Mouse (Mus musculus) liver, embryonic 12.5 days (tissue): ENCODE data around the gene Unk. TPM values are rescaled to one million over a fixed set of nuclear protein-coding genes. Genes with fewer than 3 reads are reported as not detected.
A peak's percentile ranks its signal among the peaks of the same experiment; 100 is the strongest.
"Not testable (repeated sequence)": the region's sequence is repeated elsewhere in the genome, so short reads cannot be mapped to it uniquely, and the experiment has no call there.

Experiments used
- ATAC-seq: fragments of 200-750 bp; cut with Nextera tagmentation; 2 replicates; pipeline ENCODE4 v1.8.0; 2017; ENCODE audit warnings: moderate number of reproducible peaks, mild to moderate bottlenecking, moderate library complexity
- H3K27ac ChIP-seq: fragments of 300-500 bp; sonication (generic); 2 replicates; pipeline ENCODE4 v1.5.1; 2016; ENCODE audit warnings: mild to moderate bottlenecking
- H3K27me3 ChIP-seq: fragments of 300-500 bp; sonication (generic); replicated peaks from 2 replicates; pipeline ENCODE4 v1.6.1; 2016; ENCODE audit warnings: mild to moderate bottlenecking, moderate library complexity
- H3K36me3 ChIP-seq: fragments of 300-500 bp; sonication (generic); 2 replicates; pipeline ENCODE4 v1.6.1; 2016; ENCODE audit warnings: mild to moderate bottlenecking, moderate library complexity
- H3K4me1 ChIP-seq: fragments of 300-500 bp; sonication (generic); 2 replicates; pipeline ENCODE4 v1.6.1; 2016
- H3K4me2 ChIP-seq: fragments of 300-500 bp; sonication (generic); 2 replicates; pipeline ENCODE4 v1.6.1; 2016; ENCODE audit warnings: mild to moderate bottlenecking, moderate library complexity
- H3K4me3 ChIP-seq: fragments of 300-500 bp; sonication (generic); 2 replicates; pipeline ENCODE4 v1.5.1; 2016; ENCODE audit warnings: mild to moderate bottlenecking, moderate library complexity
- H3K9ac ChIP-seq: fragments of 300-500 bp; sonication (generic); 2 replicates; pipeline ENCODE4 v1.6.1; 2016; ENCODE audit warnings: mild to moderate bottlenecking, moderate library complexity
- H3K9me3 ChIP-seq: fragments of 300-500 bp; sonication (generic); replicated peaks from 2 replicates; pipeline ENCODE4 v1.6.1; 2016; ENCODE audit warnings: mild to moderate bottlenecking, moderate library complexity
- WGBS: fragments of 180-500 bp; shearing (Covaris S2); methylation state at CpG from one replicate; pipeline ENCODE4 v1.1.7; 2016; ENCODE audit not compliant: insufficient replicate concordance; 5-methylcytosine and 5-hydroxymethylcytosine counted together
- polyA plus RNA-seq: library from polyadenylated mRNA; unstranded; fragments of >200 nt; fragmentation: Nextera tagmentation; extraction: Ambion mirVana; gene quantifications from 2 replicates; pipeline ENCODE4 v1.2.1, GENCODE M21; 2016

The Unk gene
- polyA plus RNA-seq, 1 experiment from 2014 or later, result 18.7 TPM

- H3K27ac ChIP-seq, result peak within 1 kb of the TSS; percentile 86
- peak within 1 kb of the TSS; percentile 63 for H3K4me3 ChIP-seq
- ATAC-seq, result peak; percentile 91
- peak within 1 kb of the TSS; percentile 76 for H3K9ac ChIP-seq
- H3K9me3 ChIP-seq, result no peaks in the 10 kb centered on the region
- peaks cover 60% of the 10 kb centered on the region for H3K4me1 ChIP-seq
- WGBS, result 5% methylated on average over 42 of the region's 43 CpGs
- H3K36me3 ChIP-seq, result peaks cover 36% of the 10 kb centered on the region
- H3K4me2 ChIP-seq, result peak within 1 kb of the TSS; percentile 77
- H3K27me3 ChIP-seq, result no peaks in the 10 kb centered on the region
Observed at GRCm38 (mm10) chr11:116086258-116087193, 56.4 kb downstream of the Unk start, which contains the start of gene Wbp2. TSS of gene Wbp2 (minus strand) at chr11:116086995.

GRCm38 (mm10) chr11:116087194-116088130, 57.3 kb downstream of the Unk start:
- H3K4me1 ChIP-seq, result peaks cover 52% of the 10 kb centered on the region

GRCm38 (mm10) chr11:116088188-116088587, 58.1 kb downstream of the Unk start:
- Histone ChIP-seq H3K9ac (peak overlapping the region; percentile 76; the same call in 1 of the 2 replicates), H3K4me1 (peaks cover 48% of the 10 kb centered on the region)

More at GRCm38 (mm10) chr11:116087194-116088130, 57.3 kb downstream of the Unk start:
- Histone ChIP-seq H3K9me3 (no peaks in the 10 kb centered on the region), H3K4me3 (peak overlapping the region; percentile 63), H3K27ac (peak overlapping the region; percentile 82), H3K9ac (peak overlapping the region; percentile 76), H3K4me2 (peak overlapping the region; percentile 75), H3K36me3 (peaks cover 27% of the 10 kb centered on the region), H3K27me3 (no peaks in the 10 kb centered on the region)
- 3% methylated on average over 31 of the region's 31 CpGs for WGBS
- peak; percentile 75 for ATAC-seq

GRCm38 (mm10) chr11:116088741-116089394, 58.7 kb downstream of the Unk start:
- Histone ChIP-seq H3K36me3 (peaks cover 13% of the 10 kb centered on the region), H3K27ac (peak overlapping the region; percentile 82; the same call in 1 of the 2 replicates), H3K4me3 (no peak overlapping the region), H3K4me1 (peaks cover 48% of the 10 kb centered on the region), H3K9me3 (no peaks in the 10 kb centered on the region), H3K4me2 (peak overlapping the region; percentile 75), H3K27me3 (no peaks in the 10 kb centered on the region), H3K9ac (no peak overlapping the region)
- WGBS, result 31% methylated on average over 11 of the region's 11 CpGs
- no peak for ATAC-seq

More at GRCm38 (mm10) chr11:116088188-116088587, 58.1 kb downstream of the Unk start:
- 48% methylated on average over 8 of the region's 8 CpGs for WGBS
- no peak overlapping the region for H3K4me3 ChIP-seq
- peak overlapping the region; percentile 82 for H3K27ac ChIP-seq
- H3K27me3 ChIP-seq, result no peaks in the 10 kb centered on the region
- ATAC-seq, result no peak
- H3K4me2 ChIP-seq, result peak overlapping the region; percentile 75
- H3K36me3 ChIP-seq, result peaks cover 20% of the 10 kb centered on the region
- H3K9me3 ChIP-seq, result no peaks in the 10 kb centered on the region

- WGBS, result 83% methylated on average over 6 of the region's 6 CpGs
- Histone ChIP-seq H3K27me3 (no peaks in the 10 kb centered on the region), H3K4me1 (peaks cover 47% of the 10 kb centered on the region), H3K9me3 (no peaks in the 10 kb centered on the region), H3K4me2 (no peak overlapping the region), H3K36me3 (peaks cover 8% of the 10 kb centered on the region), H3K27ac (no peak overlapping the region), H3K9ac (no peak overlapping the region), H3K4me3 (no peak overlapping the region)
- ATAC-seq, result no peak
Observed at GRCm38 (mm10) chr11:116089545-116089944, 59.4 kb downstream of the Unk start.

GRCm38 (mm10) chr11:116091591-116091990, 61.5 kb downstream of the Unk start:
- Histone ChIP-seq H3K36me3 (no peaks in the 10 kb centered on the region), H3K27ac (no peak overlapping the region), H3K9ac (no peak overlapping the region), H3K27me3 (no peaks in the 10 kb centered on the region), H3K4me3 (no peak overlapping the region), H3K9me3 (0 out of 2 replicates have a peak, but pooled peaks cover under 1% of the 10 kb centered on the region), H3K4me2 (no peak overlapping the region), H3K4me1 (peaks cover 39% of the 10 kb centered on the region)
- no peak for ATAC-seq
- WGBS, result 80% methylated on average over 6 of the region's 6 CpGs

GRCm38 (mm10) chr11:116092959-116093358, 62.8 kb downstream of the Unk start:
- H3K27ac ChIP-seq, H3K9me3 ChIP-seq, H3K36me3 ChIP-seq, H3K27me3 ChIP-seq, ATAC-seq, H3K4me3 ChIP-seq, H3K4me2 ChIP-seq, H3K9ac ChIP-seq: not testable (repeated sequence)
- peaks cover 34% of the 10 kb centered on the region for H3K4me1 ChIP-seq
- 72% methylated on average over 6 of the region's 6 CpGs for WGBS

- peak overlapping the region; percentile 24 for H3K9ac ChIP-seq
- H3K27me3 ChIP-seq, result no peaks in the 10 kb centered on the region
- no peaks in the 10 kb centered on the region for H3K36me3 ChIP-seq
- H3K4me2 ChIP-seq, result peak overlapping the region; percentile 51
- 0 out of 2 replicates have a peak, but pooled peaks cover 5% of the 10 kb centered on the region for H3K9me3 ChIP-seq
- peak; percentile 51; the same call in 1 of the 2 replicates for ATAC-seq
- H3K4me1 ChIP-seq, result peaks cover 33% of the 10 kb centered on the region
- H3K27ac ChIP-seq, result peak overlapping the region; percentile 66
- 0 out of 2 replicates have a peak overlapping the region, but pooled peaks have one; percentile 7 for H3K4me3 ChIP-seq
- 10% methylated on average over 16 of the region's 16 CpGs for WGBS
Observed at GRCm38 (mm10) chr11:116093771-116094565, 63.8 kb downstream of the Unk start.

- 0 out of 2 replicates have a peak, but pooled peaks cover 5% of the 10 kb centered on the region for H3K9me3 ChIP-seq
- H3K27me3 ChIP-seq, result no peaks in the 10 kb centered on the region
- WGBS, result 21% methylated on average over 3 of the region's 3 CpGs
- no peak overlapping the region for H3K4me3 ChIP-seq
- no peak overlapping the region for H3K27ac ChIP-seq
- no peak for ATAC-seq
- H3K4me2 ChIP-seq, result no peak overlapping the region
- H3K9ac ChIP-seq, result no peak overlapping the region
- H3K36me3 ChIP-seq, result no peaks in the 10 kb centered on the region
- peaks cover 48% of the 10 kb centered on the region for H3K4me1 ChIP-seq
Observed at GRCm38 (mm10) chr11:116095573-116095972, 65.5 kb downstream of the Unk start.

- Histone ChIP-seq H3K36me3 (no peaks in the 10 kb centered on the region), H3K9ac (no peak overlapping the region), H3K4me2 (no peak overlapping the region), H3K27ac (no peak overlapping the region), H3K9me3 (0 out of 2 replicates have a peak, but pooled peaks cover 5% of the 10 kb centered on the region), H3K4me1 (peaks cover 56% of the 10 kb centered on the region), H3K27me3 (no peaks in the 10 kb centered on the region), H3K4me3 (no peak overlapping the region)
- ATAC-seq, result no peak
- WGBS, result 77% methylated on average over 5 of the region's 5 CpGs
Observed at GRCm38 (mm10) chr11:116096213-116097108, 66.3 kb downstream of the Unk start.
